Mouse (Mus musculus) olfactory bulb, adult 2 months (tissue): ENCODE data around the gene Nus1.

Source experiments
- CTCF ChIP-seq: fragments of 200-500 bp; IDR thresholded peaks from 2 replicates; pipeline ENCODE4 v1.5.1; 2012; ENCODE audit warnings: low read depth, mild to moderate bottlenecking, low read length, moderate library complexity; ENCODE audit not compliant: insufficient read depth
- POLR2A ChIP-seq: fragments of 200-500 bp; IDR thresholded peaks from 2 replicates; pipeline ENCODE4 v1.6.1; 2012; ENCODE audit warnings: mild to moderate bottlenecking, low read depth, low read length, moderate library complexity; ENCODE audit not compliant: insufficient read depth

DNA sequence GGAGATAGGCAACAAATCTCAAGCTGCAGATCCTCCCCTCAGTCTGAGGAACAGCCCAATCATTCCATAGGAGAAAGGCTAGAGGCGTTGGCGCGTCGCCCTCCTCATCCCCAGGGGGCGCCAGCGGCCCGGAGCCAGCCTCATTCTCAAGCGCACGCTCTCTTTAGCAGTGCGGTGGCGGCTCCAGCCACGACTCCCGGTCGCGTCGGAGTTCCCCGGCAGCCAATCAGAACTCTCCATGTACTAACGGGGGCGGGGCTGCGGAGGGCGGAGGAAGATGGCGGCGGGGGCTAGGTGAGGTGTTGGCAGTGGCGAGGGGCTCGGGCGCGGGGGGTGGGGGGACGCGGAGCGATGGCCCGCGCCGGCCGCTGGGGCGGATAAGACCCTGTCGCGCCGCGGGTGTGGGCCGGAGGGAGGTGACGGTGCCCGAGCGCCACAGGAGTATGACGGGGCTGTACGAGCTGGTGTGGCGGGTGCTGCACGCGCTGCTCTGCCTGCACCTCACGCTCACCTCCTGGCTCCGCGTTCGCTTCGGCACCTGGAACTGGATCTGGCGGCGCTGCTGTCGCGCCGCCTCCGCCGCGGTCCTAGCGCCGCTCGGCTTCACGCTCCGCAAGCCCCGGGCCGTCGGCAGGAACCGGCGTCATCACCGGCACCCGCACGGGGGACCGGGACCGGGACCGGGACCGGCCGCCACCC, at the start of gene Nus1:
- peak; percentile 31; the same call in 1 of the 2 replicates for TF ChIP-seq POLR2A
- peak; percentile 83 for TF ChIP-seq CTCF
